Mouse (Mus musculus) forebrain, embryonic 15.5 days (tissue): Measurements from ENCODE around the gene Ghrh. TPM values are rescaled to one million over a fixed set of nuclear protein-coding genes. Genes with fewer than 3 reads are reported as not detected.

Source experiments
- ATAC-seq: fragments of 200-750 bp; cut with Nextera tagmentation; replicated peaks from 2 replicates; pipeline ENCODE4 v1.8.0; 2017; ENCODE audit warnings: mild to moderate bottlenecking, moderate TSS enrichment, moderate library complexity
- H3K27ac ChIP-seq: fragments of 300-500 bp; sonication (generic); replicated peaks from 2 replicates; pipeline ENCODE4 v1.5.1; 2015; ENCODE audit warnings: mild to moderate bottlenecking, inconsistent platforms
- H3K27me3 ChIP-seq: fragments of 300-500 bp; sonication (generic); 2 replicates; pipeline ENCODE4 v1.6.1; 2015; ENCODE audit warnings: inconsistent platforms
- H3K36me3 ChIP-seq: fragments of 300-500 bp; sonication (generic); 2 replicates; pipeline ENCODE4 v1.6.1; 2015; ENCODE audit warnings: mild to moderate bottlenecking, inconsistent platforms
- H3K4me1 ChIP-seq: fragments of 300-500 bp; sonication (generic); 2 replicates; pipeline ENCODE4 v1.6.1; 2015; ENCODE audit warnings: inconsistent platforms
- H3K4me2 ChIP-seq: fragments of 300-500 bp; sonication (generic); replicated peaks from 2 replicates; pipeline ENCODE4 v1.6.1; 2015; ENCODE audit warnings: mild to moderate bottlenecking, inconsistent platforms
- H3K4me3 ChIP-seq: fragments of 300-500 bp; sonication (generic); 2 replicates; pipeline ENCODE4 v1.5.1; 2015; ENCODE audit warnings: mild to moderate bottlenecking, inconsistent platforms
- H3K9ac ChIP-seq: fragments of 300-500 bp; sonication (generic); replicated peaks from 2 replicates; pipeline ENCODE4 v1.6.1; 2015; ENCODE audit warnings: mild to moderate bottlenecking, inconsistent platforms
- H3K9me3 ChIP-seq: fragments of 300-500 bp; sonication (generic); 2 replicates; pipeline ENCODE4 v1.6.1; 2016; ENCODE audit warnings: inconsistent platforms
- WGBS: fragments of 180-500 bp; shearing (Covaris S2); methylation state at CpG from one replicate; pipeline ENCODE4 v1.1.7; 2015; ENCODE audit warnings: mixed read lengths; 5-methylcytosine and 5-hydroxymethylcytosine counted together
- polyA plus RNA-seq: library from polyadenylated mRNA; unstranded; fragments of >200 nt; fragmentation: Nextera tagmentation; extraction: Ambion mirVana; gene quantifications from 2 replicates; pipeline ENCODE4 v1.2.1, GENCODE M21; 2015

Ghrh gene
- polyA plus RNA-seq, 1 experiment from 2014 or later = 2.0 TPM

DNA sequence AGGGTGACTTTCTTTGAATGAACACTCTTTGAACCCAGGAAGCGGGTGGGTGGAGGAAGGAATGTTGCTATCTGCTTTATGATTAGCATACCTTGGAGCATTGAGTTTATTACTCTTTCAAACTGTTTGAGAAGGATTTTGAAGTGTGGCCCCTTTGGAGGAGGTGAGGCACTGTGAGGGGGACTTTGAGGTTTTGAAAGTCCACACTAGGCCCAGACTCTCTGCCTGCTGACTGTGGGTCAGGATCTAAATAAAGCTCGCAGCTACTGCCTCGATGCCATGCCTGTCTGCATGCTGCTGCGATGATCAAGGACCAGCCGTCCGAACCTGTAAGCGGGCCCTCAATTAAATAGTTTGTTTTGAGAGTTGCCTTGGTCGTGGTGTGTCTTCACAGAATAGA is 27.7 kb upstream of the Ghrh start:
- no peak overlapping the region for H3K9ac ChIP-seq
- H3K4me3 ChIP-seq = no peak overlapping the region
- H3K27ac ChIP-seq = no peak overlapping the region
- H3K4me1 ChIP-seq = peaks cover 19% of the 10 kb centered on the region
- no peak overlapping the region for H3K4me2 ChIP-seq
- no peak for ATAC-seq
- peaks cover 4% of the 10 kb centered on the region; the same call in 1 of the 2 replicates for H3K36me3 ChIP-seq
- H3K27me3 ChIP-seq = no peaks in the 10 kb centered on the region
- H3K9me3 ChIP-seq = no peaks in the 10 kb centered on the region
- whole genome bisulfite sequencing = 60% methylated on average over 8 of the region's 8 CpGs

DNA sequence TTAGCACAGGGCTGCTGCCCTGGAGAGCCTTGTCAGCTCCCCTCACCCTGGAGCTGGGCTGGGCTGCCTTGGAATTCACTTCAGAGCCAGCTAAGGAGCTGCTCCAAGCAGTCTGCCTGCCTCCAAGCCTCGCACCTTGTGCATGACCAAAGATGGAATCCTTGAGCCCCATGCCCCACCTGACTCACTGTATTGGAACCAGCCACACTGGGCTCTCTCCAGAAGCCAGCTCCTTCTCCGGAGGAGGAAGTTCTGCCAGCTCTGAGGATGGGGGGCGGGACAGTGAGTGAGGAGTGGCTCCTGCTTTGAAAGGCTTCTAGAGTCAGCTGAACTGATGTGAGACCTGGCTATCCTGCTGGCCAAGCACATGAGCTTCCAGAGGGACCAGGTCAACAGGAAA is 26.4 kb upstream of the Ghrh start:
- Histone ChIP-seq H3K36me3 (no peaks in the 10 kb centered on the region), H3K4me3 (no peak overlapping the region), H3K4me2 (no peak overlapping the region), H3K27ac (no peak overlapping the region), H3K27me3 (no peaks in the 10 kb centered on the region), H3K9me3 (no peaks in the 10 kb centered on the region), H3K4me1 (peaks cover 24% of the 10 kb centered on the region), H3K9ac (no peak overlapping the region)
- WGBS = 85% methylated on average over 3 of the region's 3 CpGs
- no peak for ATAC-seq

DNA sequence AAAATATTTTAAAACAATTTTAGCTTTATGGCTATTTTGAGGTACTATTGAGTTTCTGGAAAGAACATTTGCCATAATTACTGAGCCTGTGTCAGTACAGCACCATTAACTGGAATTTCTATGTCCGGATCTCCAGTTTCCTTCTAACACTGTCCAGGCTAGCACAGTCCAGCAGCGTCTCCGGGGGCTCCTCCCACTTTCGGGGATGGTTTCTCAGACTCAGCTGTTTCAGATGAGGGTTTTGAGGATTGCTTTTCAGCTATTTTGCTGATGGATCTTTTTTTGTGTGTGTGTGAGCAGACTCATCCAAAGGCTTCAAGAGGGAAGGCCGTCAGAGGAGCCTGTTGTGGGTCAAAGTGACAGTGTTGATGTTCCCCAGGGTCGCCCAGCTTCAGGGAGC is 24.4 kb upstream of the Ghrh start:
- 86% methylated on average over 6 of the region's 6 CpGs for WGBS
- Histone ChIP-seq H3K27ac (no peak overlapping the region), H3K9me3 (no peaks in the 10 kb centered on the region), H3K9ac (no peak overlapping the region), H3K4me2 (no peak overlapping the region), H3K36me3 (no peaks in the 10 kb centered on the region), H3K27me3 (no peaks in the 10 kb centered on the region), H3K4me3 (no peak overlapping the region), H3K4me1 (peaks cover 40% of the 10 kb centered on the region)
- no peak for ATAC-seq

DNA sequence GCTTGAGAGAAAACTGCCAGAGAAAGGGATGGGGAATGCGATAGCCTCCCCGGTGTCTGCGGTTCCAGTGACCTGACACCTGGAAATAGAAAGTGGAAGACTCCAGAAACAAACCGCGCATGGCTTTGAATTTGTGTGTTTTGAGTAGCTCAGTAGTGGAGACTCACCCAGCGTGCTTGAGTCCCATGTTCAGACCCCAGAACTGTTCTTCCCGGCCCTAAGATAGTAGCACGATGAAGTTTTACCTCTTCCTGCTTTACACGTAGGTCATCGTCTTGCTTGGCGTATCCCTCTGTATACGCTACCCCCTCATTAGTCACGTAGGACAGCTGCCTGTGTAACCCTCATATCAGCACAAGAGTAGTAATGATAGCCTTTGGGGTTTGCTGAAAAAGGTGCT is 20.7 kb upstream of the Ghrh start:
- ATAC-seq = peak; percentile 27
- Histone ChIP-seq H3K4me2 (peak overlapping the region; percentile 86), H3K36me3 (no peaks in the 10 kb centered on the region), H3K9me3 (no peaks in the 10 kb centered on the region), H3K27ac (peak overlapping the region; percentile 89), H3K27me3 (no peaks in the 10 kb centered on the region), H3K9ac (peak overlapping the region; percentile 97), H3K4me1 (peaks cover 22% of the 10 kb centered on the region), H3K4me3 (peak overlapping the region; percentile 94)
- WGBS = 6% methylated on average over 13 of the region's 13 CpGs

DNA sequence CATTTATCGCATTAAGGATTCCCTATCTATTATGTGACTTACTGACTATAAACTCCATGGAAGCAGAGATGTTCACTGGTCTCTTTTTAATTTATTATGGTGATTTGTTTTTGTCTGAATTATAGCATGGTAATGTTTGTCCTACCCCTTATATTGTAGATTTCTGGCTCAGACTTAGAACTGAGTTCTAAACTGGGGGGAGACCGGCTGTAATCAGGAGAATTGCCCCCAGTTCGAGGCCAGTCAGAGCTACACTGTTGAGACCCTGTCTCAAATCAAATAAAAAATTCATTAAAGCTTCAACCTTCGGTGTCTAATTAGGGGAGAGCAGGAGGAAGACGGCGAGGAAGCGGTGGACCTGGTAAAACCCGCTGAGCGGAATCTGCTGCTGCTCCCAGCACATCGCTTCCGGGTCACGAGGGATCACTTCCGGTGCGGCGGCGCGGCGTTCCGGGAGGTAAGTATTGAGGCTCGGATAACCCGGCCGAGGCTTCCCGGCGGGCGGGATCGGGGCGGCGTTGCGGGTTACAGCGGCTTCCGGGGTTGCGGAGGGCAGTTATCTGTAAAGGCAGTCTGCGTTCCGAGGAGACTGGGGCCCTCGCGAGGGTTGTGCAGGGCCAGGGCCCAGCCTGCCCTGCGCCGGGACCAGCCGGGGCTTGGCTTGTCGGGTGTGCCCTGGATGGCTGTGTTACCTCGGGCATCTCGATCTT is 20.0 kb upstream of the Ghrh start, which contains the start of gene Manbal:
Gene Manbal, plus strand, starts transcription at position 411 of the 710 bp plus-strand sequence.
- 4% methylated on average over 42 of the region's 42 CpGs for WGBS
- ATAC-seq = peak; percentile 93
- Histone ChIP-seq H3K9ac (peak within 1 kb of the TSS; percentile 97), H3K9me3 (no peaks in the 10 kb centered on the region), H3K27ac (peak within 1 kb of the TSS; percentile 89), H3K36me3 (no peaks in the 10 kb centered on the region), H3K4me1 (peaks cover 22% of the 10 kb centered on the region), H3K4me2 (peak within 1 kb of the TSS; percentile 86), H3K27me3 (no peaks in the 10 kb centered on the region), H3K4me3 (peak within 1 kb of the TSS; percentile 94)

DNA sequence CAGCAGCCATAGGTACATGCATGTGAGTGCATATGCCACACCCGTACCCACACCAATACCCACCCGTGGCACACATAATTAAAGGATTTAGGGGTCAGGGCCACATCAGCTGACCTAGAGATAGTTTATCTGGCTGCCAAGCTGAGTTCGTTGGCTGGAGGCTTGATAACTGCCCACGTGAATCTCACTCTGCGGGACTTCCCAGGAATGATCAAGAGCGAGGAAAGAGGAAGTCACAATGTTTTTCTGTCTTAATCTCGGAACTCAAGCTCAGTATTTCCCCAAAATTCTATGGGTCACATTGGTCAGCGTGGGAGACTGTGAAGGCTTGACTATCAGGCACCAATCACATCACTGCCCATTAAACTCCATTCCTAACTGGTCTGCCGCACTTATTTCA is 19.5 kb upstream of the Ghrh start:
- H3K4me1 ChIP-seq = peaks cover 22% of the 10 kb centered on the region
- no peaks in the 10 kb centered on the region for H3K9me3 ChIP-seq
- ATAC-seq = no peak
- no peak overlapping the region for H3K9ac ChIP-seq
- no peaks in the 10 kb centered on the region for H3K36me3 ChIP-seq
- H3K27me3 ChIP-seq = no peaks in the 10 kb centered on the region
- H3K4me3 ChIP-seq = peak overlapping the region; percentile 94; the same call in 1 of the 2 replicates
- 85% methylated on average over 9 of the region's 9 CpGs for WGBS
- peak overlapping the region; percentile 86; the same call in 1 of the 2 replicates for H3K4me2 ChIP-seq
- H3K27ac ChIP-seq = no peak overlapping the region

DNA sequence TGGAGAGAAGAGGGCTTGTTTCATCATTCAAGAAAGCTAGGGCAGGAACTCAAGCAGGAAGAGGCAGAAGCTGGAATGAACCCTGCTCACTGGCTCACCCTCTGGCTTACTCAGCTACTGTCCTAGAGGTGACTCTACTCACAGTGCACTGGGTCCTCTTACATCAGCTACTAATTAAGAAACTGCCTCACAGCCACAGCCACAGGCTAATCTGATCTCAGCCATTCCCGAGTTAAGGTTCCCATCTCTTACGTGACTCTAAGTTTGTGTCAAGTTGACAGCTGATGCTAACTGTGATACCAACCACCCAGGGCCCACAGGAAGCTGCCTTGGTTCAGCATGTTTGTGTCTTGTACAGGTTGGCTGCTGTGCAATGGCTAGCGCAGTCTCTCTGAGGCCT is 15.7 kb upstream of the Ghrh start:
- Histone ChIP-seq H3K4me3 (no peak overlapping the region), H3K36me3 (no peaks in the 10 kb centered on the region), H3K9ac (no peak overlapping the region), H3K27me3 (no peaks in the 10 kb centered on the region), H3K27ac (no peak overlapping the region), H3K4me1 (peaks cover 11% of the 10 kb centered on the region), H3K9me3 (no peaks in the 10 kb centered on the region), H3K4me2 (no peak overlapping the region)
- WGBS = 86% methylated on average over 3 of the region's 3 CpGs
- ATAC-seq = no peak

DNA sequence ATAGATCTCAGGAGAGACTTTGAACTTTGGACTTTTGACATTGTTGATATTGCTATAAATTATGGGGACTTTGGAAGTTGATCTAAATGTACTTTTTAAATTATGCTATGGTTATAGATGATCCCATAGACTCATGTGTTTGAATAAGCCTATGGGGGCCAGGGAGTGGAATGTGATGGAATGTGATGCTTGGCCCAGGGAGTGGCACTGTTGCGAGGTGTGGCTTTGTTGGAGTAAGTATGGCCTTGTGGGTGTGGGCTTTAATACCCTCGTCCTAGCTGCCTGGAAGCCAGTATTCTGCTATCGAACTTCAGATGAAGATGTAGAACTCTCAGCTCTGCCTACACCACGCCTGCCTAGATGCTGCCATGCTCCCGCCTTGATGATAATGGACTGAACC is 12.7 kb upstream of the Ghrh start:
- Histone ChIP-seq H3K9ac (no peak overlapping the region), H3K9me3 (no peaks in the 10 kb centered on the region), H3K4me3 (no peak overlapping the region), H3K27me3 (no peaks in the 10 kb centered on the region), H3K27ac (no peak overlapping the region), H3K4me2 (no peak overlapping the region), H3K4me1 (no peaks in the 10 kb centered on the region), H3K36me3 (no peaks in the 10 kb centered on the region)
- 92% methylated on average over 5 of the region's 5 CpGs for WGBS
- ATAC-seq = no peak

DNA sequence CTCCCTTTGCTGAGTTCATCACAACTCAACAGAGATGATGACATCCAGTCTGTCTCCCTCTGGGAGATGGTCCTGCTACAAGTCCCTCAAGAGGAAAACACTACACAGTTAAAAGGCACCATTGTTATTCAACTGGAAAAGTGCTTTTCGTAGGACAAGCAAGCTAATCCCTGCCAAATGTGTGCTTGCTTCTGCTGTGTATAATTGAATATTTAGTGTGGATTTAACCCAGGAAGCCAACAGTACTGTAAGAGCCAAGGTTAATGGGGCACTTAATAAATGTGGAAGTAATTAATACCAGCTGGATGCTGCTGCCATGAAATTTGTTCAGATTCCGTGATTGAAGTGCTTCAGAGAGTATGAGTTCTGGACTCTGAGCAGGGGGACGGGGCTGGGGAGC is 6.8 kb upstream of the Ghrh start:
- Histone ChIP-seq H3K4me2 (no peak overlapping the region), H3K9ac (no peak overlapping the region), H3K36me3 (no peaks in the 10 kb centered on the region), H3K4me3 (no peak overlapping the region), H3K27ac (no peak overlapping the region), H3K27me3 (no peaks in the 10 kb centered on the region), H3K9me3 (no peaks in the 10 kb centered on the region), H3K4me1 (peaks cover 9% of the 10 kb centered on the region)
- ATAC-seq = no peak
- WGBS = 38% methylated on average over 3 of the region's 3 CpGs

DNA sequence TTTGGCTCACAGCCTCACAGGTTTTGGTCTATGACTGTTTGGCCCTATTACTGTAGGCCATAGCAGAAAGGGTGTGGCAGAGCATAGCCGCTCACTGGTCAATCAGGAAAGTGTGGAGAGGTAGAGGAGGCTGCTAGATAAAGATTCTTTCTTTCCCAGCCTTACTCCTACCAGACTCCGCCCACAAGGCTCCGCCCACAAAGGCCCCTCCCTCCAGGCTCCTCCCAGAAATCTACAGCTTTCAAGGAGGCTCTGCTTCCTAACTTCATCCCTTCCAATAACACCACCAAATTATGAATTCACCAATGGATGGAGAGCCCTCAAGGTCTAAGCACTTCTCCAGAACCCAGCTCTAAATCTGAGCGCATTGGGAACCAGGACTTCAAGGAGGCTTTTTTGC is 5.9 kb upstream of the Ghrh start:
- 81% methylated on average over 4 of the region's 4 CpGs for WGBS
- H3K4me2 ChIP-seq = no peak overlapping the region
- no peaks in the 10 kb centered on the region for H3K9me3 ChIP-seq
- H3K27me3 ChIP-seq = no peaks in the 10 kb centered on the region
- peaks cover 17% of the 10 kb centered on the region for H3K4me1 ChIP-seq
- no peaks in the 10 kb centered on the region for H3K36me3 ChIP-seq
- no peak for ATAC-seq
- no peak overlapping the region for H3K27ac ChIP-seq
- no peak overlapping the region for H3K4me3 ChIP-seq
- no peak overlapping the region for H3K9ac ChIP-seq

DNA sequence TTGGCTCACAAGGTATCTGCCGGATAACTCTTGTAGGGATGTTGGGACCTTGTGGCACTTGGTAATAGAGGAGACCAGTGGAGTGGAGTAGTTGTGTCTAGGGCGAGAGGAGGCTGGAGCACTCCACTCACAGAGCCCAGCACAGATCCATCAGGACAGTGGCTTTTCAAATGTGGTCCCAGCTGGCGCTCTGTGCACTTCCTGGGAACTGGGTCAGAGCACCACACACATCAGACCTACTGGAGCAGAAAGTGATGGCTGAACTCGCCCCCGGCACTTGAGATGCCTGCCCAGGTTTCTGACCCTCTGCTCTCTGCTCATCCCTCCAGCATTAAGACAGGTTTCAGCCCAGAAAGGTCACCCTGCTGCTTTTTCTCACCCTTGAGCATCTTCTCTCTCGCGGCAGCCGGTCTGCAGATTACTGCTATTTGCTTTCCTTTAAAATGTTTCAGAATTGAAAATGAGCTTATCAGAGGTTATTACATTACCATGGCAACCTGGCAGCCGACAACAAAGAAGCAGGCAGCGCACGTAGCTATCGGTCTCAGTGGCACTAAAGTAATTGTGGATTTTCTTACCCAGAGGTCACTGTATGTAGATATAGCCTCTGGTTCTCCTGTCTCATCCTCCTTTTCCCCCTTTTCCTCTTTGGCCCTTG is 1.9 kb upstream of the Ghrh start:
- Histone ChIP-seq H3K4me2 (peak overlapping the region; percentile 33), H3K9me3 (no peaks in the 10 kb centered on the region), H3K27ac (peak overlapping the region; percentile 96), H3K9ac (peak overlapping the region; percentile 31), H3K4me3 (0 out of 2 replicates have a peak overlapping the region, but pooled peaks have one; percentile 6), H3K36me3 (no peaks in the 10 kb centered on the region), H3K27me3 (no peaks in the 10 kb centered on the region), H3K4me1 (peaks cover 34% of the 10 kb centered on the region)
- peak; percentile 57 for ATAC-seq
- WGBS = 28% methylated on average over 12 of the region's 12 CpGs

DNA sequence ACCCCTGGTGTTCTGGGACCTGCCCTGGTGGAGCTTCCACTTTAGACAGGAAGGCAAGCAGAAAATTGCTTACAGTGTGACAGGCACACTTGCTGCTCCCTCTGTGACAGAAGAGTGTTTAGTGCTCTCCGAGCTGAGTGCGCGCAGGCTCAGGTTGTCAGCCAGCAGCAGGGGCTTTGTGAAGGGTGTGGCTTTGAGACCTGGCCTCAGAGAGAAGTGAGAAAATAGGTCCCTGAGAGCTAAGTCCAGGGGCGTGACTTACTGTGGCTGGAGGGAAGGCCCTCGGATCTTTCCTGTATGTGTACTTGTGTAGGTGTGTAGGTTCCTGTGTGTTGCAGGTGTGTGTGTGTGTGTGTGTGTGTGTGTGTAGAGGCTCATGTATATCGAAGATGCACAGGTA is 4.0 kb downstream of the Ghrh start:
- Histone ChIP-seq H3K4me2 (no peak overlapping the region), H3K36me3 (no peaks in the 10 kb centered on the region), H3K27me3 (no peaks in the 10 kb centered on the region), H3K4me1 (peaks cover 58% of the 10 kb centered on the region), H3K9me3 (no peaks in the 10 kb centered on the region), H3K4me3 (no peak overlapping the region), H3K9ac (no peak overlapping the region), H3K27ac (peak overlapping the region; percentile 90)
- ATAC-seq = no peak
- 66% methylated on average over 6 of the region's 6 CpGs for WGBS
